Mouse (Mus musculus): ENCODE results near the gene Sestd1. TPM values are rescaled to one million over a fixed set of nuclear protein-coding genes. Genes with fewer than 3 reads are reported as not detected.

Sestd1 gene
- polyA plus RNA-seq, 1 experiment = 12.1 TPM

DNA sequence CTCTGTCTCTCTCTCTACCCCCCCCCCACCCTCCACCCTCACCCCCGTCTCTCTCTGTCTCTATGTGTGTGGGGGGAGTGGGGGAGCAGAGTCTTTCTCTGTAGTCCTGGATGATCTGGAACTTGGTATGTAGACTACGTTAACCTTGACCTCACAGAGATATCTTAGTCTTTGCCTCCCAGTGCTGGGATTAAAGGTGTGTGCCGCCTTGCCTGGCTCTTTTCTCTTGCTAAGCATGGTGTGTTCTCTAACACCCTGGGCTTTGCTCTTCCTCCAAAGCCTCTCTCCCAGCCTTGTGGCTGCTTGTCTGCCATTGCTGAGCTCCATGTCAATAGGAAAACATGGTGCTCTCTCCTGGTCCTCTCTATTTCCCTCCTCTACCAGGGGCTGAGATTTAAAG, 23.3 kb upstream of the Sestd1 start:
- WGBS = 86% methylated on average over 3 of the region's 3 CpGs
- Histone ChIP-seq H3K4me3 (replicated peaks; ENCODE audit: extremely low read depth, low read depth, low read length) (no peak overlapping the region), H3K4me1 (ENCODE audit: control insufficient read depth, insufficient read depth, low read length) (no peaks in the 10 kb centered on the region)
- no peak for DNase-seq
- TF ChIP-seq CTCF (IDR thresholded peaks at IDR 0.05; ENCODE audit: insufficient read depth, low read length) (no peak), POLR2A (IDR thresholded peaks at IDR 0.05; ENCODE audit: borderline replicate concordance, extremely low read depth, low read depth, low read length) (no peak)

- DNase-seq = no peak
- 68% methylated on average over 6 of the region's 6 CpGs for WGBS
Observed at GRCm38 (mm10) chr2:77302655-77303348, 22.4 kb upstream of the Sestd1 start.

DNA sequence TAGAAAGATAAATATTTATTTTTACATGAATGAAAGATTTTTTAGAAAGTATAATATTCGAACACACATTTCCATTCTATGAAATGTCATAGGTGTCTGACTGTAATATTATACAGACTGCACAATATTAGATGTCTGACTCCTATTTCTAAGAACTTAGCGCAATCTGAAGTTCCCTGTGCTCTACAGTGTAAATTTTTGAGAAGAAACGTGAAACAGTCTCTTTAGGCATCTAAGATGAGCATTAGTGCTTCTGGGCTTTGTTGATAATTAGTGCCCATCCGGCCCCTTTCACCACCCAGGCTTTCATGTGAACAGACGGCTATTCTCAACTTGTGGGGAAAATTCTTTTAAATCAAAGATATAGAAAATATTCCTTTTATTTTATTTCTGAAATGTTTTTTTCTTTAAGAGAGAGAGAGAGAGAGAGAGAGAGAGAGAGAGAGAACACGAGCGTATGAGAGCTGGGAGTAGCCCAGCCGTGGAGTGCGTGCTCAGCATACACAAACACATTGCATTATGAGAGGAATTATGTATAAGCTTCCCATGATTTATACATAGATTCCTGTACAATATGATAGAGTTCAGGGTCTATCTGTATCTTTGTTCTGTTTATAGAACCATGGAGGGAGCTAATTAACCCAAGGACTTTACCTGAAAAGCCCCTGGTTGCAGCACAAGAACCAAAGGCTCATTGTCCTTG, 21.4 kb upstream of the Sestd1 start:
- TF ChIP-seq POLR2A (IDR thresholded peaks at IDR 0.05; ENCODE audit: borderline replicate concordance, extremely low read depth, low read depth, low read length) (no peak), CTCF (IDR thresholded peaks at IDR 0.05; ENCODE audit: insufficient read depth, low read length) (no peak)
- no peak for DNase-seq
- H3K4me1 ChIP-seq (ENCODE audit: control insufficient read depth, insufficient read depth, low read length) = no peaks in the 10 kb centered on the region
- 60% methylated on average over 9 of the region's 9 CpGs for WGBS
- H3K4me3 ChIP-seq (replicated peaks; ENCODE audit: extremely low read depth, low read depth, low read length) = no peak overlapping the region

More at GRCm38 (mm10) chr2:77302655-77303348, 22.4 kb upstream of the Sestd1 start:
- H3K4me1 ChIP-seq (ENCODE audit: control insufficient read depth, insufficient read depth, low read length) = no peaks in the 10 kb centered on the region
- no peak overlapping the region for H3K4me3 ChIP-seq (replicated peaks; ENCODE audit: extremely low read depth, low read depth, low read length)
- TF ChIP-seq POLR2A (IDR thresholded peaks at IDR 0.05; ENCODE audit: borderline replicate concordance, extremely low read depth, low read depth, low read length) = no peak
- no peak for TF ChIP-seq CTCF (IDR thresholded peaks at IDR 0.05; ENCODE audit: insufficient read depth, low read length)

- WGBS = 80% methylated on average over 6 of the region's 6 CpGs
Observed at GRCm38 (mm10) chr2:77289701-77290100, 9.3 kb upstream of the Sestd1 start.

DNA sequence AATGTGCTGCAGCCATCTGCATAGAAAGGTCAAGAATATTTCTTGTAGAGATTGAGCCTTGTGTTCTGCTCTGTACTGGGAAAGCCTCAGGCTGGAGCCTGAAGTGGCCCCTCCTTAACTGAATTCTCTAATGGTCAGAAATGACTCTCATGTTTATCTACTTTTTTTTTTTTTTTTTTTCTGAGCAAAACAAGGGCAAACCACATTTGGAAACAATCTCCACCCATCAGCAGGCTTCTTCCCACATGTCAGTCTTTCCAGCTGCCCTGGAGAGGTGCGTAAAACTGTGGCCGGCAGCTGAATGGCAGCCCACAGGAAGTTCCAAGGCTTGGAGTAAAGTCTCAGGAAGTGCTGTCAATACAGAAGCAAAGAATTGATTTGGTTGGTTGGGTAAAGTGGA, 6.4 kb upstream of the Sestd1 start:
- DNase-seq = no peak

More at GRCm38 (mm10) chr2:77289701-77290100, 9.3 kb upstream of the Sestd1 start:
- TF ChIP-seq CTCF (IDR thresholded peaks at IDR 0.05; ENCODE audit: insufficient read depth, low read length) = no peak
- no peak for TF ChIP-seq POLR2A (IDR thresholded peaks at IDR 0.05; ENCODE audit: borderline replicate concordance, extremely low read depth, low read depth, low read length)
- DNase-seq = no peak
- H3K4me3 ChIP-seq (replicated peaks; ENCODE audit: extremely low read depth, low read depth, low read length) = no peak overlapping the region
- no peaks in the 10 kb centered on the region for H3K4me1 ChIP-seq (ENCODE audit: control insufficient read depth, insufficient read depth, low read length)

GRCm38 (mm10) chr2:77284281-77284899, 4.0 kb upstream of the Sestd1 start:
- WGBS = 59% methylated on average over 2 of the region's 2 CpGs
- Histone ChIP-seq H3K4me3 (replicated peaks; ENCODE audit: extremely low read depth, low read depth, low read length) (no peak overlapping the region), H3K4me1 (ENCODE audit: control insufficient read depth, insufficient read depth, low read length) (peaks cover 6% of the 10 kb centered on the region)
- DNase-seq = no peak
- TF ChIP-seq POLR2A (IDR thresholded peaks at IDR 0.05; ENCODE audit: borderline replicate concordance, extremely low read depth, low read depth, low read length) = no peak
- no peak for TF ChIP-seq CTCF (IDR thresholded peaks at IDR 0.05; ENCODE audit: insufficient read depth, low read length)

More for the DNA sequence above, 6.4 kb upstream of the Sestd1 start:
- 20% methylated on average over 2 of the region's 2 CpGs for WGBS
- Histone ChIP-seq H3K4me1 (ENCODE audit: control insufficient read depth, insufficient read depth, low read length) (peaks cover 3% of the 10 kb centered on the region; the same call in 1 of the 2 replicates), H3K4me3 (replicated peaks; ENCODE audit: extremely low read depth, low read depth, low read length) (no peak overlapping the region)
- TF ChIP-seq POLR2A (IDR thresholded peaks at IDR 0.05; ENCODE audit: borderline replicate concordance, extremely low read depth, low read depth, low read length) (no peak), CTCF (IDR thresholded peaks at IDR 0.05; ENCODE audit: insufficient read depth, low read length) (no peak)

DNA sequence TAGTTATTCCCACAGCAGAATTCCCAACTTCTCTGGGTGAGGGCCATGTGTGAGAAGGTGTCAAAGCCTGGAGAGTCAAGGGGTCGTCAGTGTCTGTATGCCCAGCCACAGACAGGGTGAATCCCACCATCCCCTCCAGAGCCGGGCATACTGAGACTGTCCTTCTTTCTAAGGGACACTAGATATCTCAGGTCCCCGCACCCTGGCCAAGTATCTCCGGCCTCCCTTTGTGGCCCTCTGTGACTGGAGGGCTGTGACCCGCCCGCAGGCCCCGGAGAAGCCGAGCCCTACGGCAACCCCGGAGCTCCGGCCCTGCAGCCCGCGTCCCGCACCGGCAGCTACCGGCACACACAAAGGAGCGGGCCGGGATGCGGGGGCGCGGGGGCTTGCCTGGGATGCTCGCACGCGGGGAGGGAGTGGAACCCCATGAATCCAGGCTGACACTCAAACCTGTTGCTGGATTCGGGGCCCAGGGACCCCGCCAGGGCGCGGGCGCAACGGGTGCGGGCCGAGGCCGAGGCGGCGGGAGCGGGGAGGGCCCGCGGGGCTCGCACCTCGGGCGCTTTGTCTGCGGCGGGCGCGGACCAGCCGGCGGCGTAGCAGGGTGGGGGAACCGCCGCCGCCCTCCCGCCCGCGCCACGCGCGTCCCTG, 406 bp downstream of the Sestd1 start:
- TF ChIP-seq CTCF (IDR thresholded peaks at IDR 0.05; ENCODE audit: insufficient read depth, low read length) = no peak
- no peak for TF ChIP-seq POLR2A (IDR thresholded peaks at IDR 0.05; ENCODE audit: borderline replicate concordance, extremely low read depth, low read depth, low read length)
- peak; percentile 39 for DNase-seq
- 1% methylated on average over 53 of the region's 57 CpGs for WGBS
- Histone ChIP-seq H3K4me3 (replicated peaks; ENCODE audit: extremely low read depth, low read depth, low read length) (peak overlapping the region; percentile 73), H3K4me1 (ENCODE audit: control insufficient read depth, insufficient read depth, low read length) (peaks cover 6% of the 10 kb centered on the region)

DNA sequence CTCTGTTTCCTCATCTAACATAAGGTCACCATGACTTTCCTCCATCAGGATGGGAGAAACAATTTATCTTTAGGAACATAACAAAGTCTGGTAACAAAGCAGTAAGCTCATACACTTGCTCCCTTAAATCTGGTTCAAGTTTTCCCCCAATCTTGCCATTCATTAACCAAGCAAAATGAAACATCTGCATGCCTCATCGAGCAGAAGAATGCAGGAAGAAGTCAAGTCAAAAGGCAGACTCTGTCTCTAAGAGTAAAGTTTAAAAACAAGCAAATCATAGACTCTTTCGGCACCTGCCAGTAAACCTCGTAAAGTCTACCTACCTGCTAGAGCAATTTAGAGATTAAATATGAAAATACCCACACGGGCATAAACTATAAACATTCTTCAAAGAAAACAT, 3.1 kb downstream of the Sestd1 start:
- Histone ChIP-seq H3K4me3 (replicated peaks; ENCODE audit: extremely low read depth, low read depth, low read length) (no peak overlapping the region), H3K4me1 (ENCODE audit: control insufficient read depth, insufficient read depth, low read length) (peaks cover 3% of the 10 kb centered on the region)
- WGBS = 61% methylated on average over 4 of the region's 4 CpGs
- no peak for TF ChIP-seq CTCF (IDR thresholded peaks at IDR 0.05; ENCODE audit: insufficient read depth, low read length)
- TF ChIP-seq POLR2A (IDR thresholded peaks at IDR 0.05; ENCODE audit: borderline replicate concordance, extremely low read depth, low read depth, low read length) = no peak
- no peak for DNase-seq

DNA sequence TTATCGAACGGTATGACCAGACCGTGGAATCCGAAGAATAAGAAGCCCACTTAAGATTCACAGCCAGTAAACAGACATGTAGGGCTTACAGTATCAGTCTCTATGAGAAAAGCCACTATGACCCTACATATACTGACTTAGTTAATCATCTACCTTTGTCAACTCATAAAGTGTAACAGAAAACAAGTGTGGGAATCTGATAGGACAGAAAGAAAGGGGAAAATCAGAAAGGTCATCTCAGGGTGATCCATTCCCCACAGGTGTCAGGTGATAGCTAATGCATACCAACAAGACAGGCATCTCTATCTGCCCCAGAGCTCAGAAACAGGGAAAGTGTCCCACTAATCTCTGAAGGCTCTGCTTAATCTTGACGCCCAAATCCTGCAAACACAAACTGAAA, 4.5 kb downstream of the Sestd1 start:
- 83% methylated on average over 5 of the region's 5 CpGs for WGBS
- no peak for TF ChIP-seq POLR2A (IDR thresholded peaks at IDR 0.05; ENCODE audit: borderline replicate concordance, extremely low read depth, low read depth, low read length)
- TF ChIP-seq CTCF (IDR thresholded peaks at IDR 0.05; ENCODE audit: insufficient read depth, low read length) = no peak
- peaks cover 3% of the 10 kb centered on the region for H3K4me1 ChIP-seq (ENCODE audit: control insufficient read depth, insufficient read depth, low read length)
- no peak overlapping the region for H3K4me3 ChIP-seq (replicated peaks; ENCODE audit: extremely low read depth, low read depth, low read length)
- no peak for DNase-seq

All from lung, adult 2 months (tissue).